Mouse (Mus musculus): ENCODE measurements around the gene Bckdk. TPM values are rescaled to one million over a fixed set of nuclear protein-coding genes. Genes with fewer than 3 reads are reported as not detected.
"Not testable (repeated sequence)": the region's sequence is repeated elsewhere in the genome, so short reads cannot be mapped to it uniquely, and the experiment has no call there.

The Bckdk gene
- total RNA-seq, 2 experiments from 2014 or later: 39.2 to 43.5 TPM

- DNase-seq: no peak
- intact Hi-C loops (cut with DNase I): no loop called here
Observed at GRCm38 (mm10) chr7:127928596-127928995, 24.7 kb downstream of the Bckdk start.

DNA sequence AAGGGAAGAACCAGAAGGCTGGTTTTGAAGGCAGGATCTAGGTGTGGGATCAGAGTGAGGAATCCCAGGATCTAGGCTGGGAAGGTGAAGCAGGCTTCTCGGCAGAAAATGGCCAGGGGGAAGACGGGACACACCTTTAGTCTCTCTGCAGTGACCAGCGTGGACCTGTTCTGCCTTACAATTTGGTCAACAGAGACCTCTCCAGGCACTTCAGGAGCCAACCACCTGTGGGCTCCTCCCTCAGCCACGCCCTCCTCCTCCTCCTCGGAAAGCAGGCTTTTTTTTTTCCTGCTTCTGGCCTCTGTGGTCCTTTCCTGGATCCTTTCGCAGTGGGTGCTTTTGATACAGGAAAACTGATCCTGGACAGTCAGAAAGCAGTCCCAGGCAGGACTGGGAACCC is 26.0 kb downstream of the Bckdk start, which contains the start of gene Prss8:
Prss8 (minus strand) TSS at position 182 of the 400 bp plus-strand sequence.
- DNase-seq: no peak
- intact Hi-C loops (cut with DNase I): no loop called here

- intact Hi-C loops (cut with DNase I): no loop called here
Observed at GRCm38 (mm10) chr7:127930636-127931035, 26.8 kb downstream of the Bckdk start.

DNA sequence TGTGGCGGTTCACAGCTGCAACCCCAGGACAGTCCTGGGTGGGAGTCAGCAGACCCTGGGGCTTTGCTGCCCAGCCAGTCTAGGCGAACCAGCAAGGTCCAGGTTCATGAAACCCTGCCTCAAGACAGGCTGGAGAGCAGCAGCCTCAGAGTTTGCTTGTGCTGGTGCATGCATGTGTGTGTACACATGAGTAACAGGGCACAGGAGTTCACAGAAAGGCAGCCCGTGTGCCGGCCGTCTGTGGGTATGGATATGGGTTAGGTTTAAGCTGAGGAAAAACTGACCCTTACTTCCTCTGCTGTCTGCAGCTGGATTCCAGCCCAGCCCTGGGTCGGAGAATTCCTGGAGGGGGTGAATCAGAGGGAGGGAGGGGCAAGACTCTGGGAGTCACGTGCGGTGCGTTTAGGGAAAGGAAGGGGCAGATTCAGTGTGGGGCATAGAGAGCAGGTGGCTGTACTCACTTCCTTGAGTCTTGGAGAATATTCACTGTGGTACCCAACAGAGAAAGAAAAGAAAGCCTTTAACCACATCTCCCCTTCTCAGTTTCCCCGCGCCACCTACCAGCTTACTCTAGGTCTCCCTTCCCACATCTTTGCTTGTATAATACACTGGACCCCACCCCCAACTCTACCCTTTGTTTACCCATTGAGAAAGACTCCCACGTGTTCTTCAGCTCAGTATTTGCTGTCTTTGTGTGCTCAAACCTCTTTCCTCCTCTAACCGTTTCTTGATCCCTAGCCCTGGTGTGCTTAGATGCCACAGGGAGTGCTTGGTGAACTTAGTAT is 27.7 kb downstream of the Bckdk start:
- DNase-seq: no peak
- intact Hi-C loops (cut with DNase I): no loop called here

More at GRCm38 (mm10) chr7:127930636-127931035, 26.8 kb downstream of the Bckdk start:
- DNase-seq: no peak

DNA sequence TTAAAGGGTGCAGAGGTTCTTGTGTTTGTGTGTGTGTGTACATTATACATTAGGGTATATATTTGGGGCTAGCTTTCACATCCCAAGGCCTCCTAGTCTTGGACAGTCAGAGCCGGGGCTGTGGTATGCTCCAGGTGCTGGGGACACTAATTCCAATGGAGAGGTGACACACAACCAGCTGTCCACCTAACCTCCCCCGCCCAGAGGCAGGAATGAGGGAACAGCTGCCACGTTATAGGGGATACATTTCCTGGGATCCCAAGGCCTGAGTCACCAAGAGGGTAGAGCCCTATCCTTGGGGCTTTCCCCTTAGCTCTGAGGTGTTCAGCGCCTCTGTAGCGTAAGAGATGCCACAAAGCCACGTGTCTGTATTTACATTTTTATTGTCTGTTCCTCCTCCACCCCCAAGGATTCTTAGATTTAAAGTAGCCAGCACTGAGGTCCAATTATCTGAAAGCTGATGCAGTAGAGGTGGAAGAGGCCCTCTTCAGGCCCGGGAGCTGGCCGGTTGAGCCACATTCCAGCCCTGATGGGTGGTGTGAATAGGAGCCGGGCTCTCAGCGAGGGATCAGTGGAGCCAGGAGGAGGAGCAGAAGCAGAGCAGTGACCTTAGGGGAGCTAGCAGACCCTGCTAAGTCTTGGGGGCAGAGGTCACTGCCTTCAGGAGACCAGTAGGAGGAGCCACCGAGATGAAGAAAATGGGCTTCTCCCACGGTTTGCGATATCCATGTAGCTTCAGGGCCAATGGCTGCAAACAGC is 28.6 kb downstream of the Bckdk start:
- intact Hi-C loops (cut with DNase I): no loop called here
- DNase-seq: no peak

- intact Hi-C loops (cut with DNase I): no loop called here
Observed at GRCm38 (mm10) chr7:127934075-127934474, 30.2 kb downstream of the Bckdk start.

GRCm38 (mm10) chr7:127935028-127935722 is 31.3 kb downstream of the Bckdk start:
- DNase-seq: peak; percentile 94
- intact Hi-C loops (cut with DNase I): no loop called here

More at GRCm38 (mm10) chr7:127934075-127934474, 30.2 kb downstream of the Bckdk start:
- no peak for DNase-seq

DNA sequence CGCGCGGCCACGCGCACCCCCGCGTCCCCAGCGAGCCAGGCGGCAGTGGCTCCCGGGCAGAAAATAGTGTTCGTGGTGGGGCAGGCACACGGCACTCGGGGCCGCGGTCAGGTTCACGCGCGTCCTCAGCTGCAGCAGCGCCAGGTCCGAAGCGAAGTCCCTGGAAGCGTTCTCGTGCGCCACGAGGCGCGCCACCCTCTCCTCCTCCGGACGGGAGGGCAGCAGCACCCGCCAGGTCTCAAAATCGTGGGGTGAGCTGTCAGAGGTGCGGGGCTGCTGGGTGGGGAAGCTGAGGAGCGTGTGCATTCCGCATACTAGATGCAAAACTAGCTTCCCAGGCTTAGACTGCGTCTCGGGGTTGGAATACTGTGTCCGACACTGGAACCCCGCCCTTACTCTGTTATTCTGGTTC is 31.9 kb downstream of the Bckdk start:
- intact Hi-C loops (cut with DNase I): no loop called here
- no peak for DNase-seq

DNA sequence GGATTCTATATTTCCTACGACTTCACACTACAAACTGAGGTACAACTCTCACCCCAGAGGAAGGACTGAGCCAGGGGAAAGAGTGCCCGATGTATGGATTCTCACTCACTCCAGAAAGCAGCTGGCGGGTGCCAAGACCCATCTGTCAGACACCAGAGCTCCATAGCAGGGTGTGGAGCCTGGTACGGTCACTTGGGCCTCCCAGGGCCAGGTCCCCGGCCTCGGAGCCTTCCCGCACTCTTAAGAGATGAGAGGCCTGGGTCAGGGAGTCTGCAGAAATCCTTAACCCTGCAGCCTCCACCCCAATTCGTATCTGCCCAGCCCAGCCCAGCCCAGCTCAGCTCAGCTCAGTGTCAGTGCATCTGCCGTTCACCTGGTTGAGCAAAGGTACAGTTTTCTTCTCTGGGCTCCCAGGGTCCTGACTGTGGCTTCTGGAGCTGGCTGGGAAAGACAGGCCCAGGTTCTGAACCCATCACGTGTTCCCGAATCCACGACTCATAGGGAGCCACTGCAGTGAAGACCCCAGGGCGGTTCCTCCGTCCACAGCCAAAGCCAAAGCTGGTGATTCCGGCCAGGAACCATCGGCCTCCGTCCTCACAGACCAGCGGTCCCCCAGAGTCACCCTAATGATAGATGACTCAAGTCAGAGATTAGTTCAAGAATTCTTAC is 32.5 kb downstream of the Bckdk start:
- intact Hi-C loops (cut with DNase I): no loop called here
- DNase-seq: no peak

GRCm38 (mm10) chr7:127942097-127942496 is 38.2 kb downstream of the Bckdk start:
- DNase-seq; intact Hi-C loops (cut with DNase I): not testable (repeated sequence)

GRCm38 (mm10) chr7:127944614-127945013 is 40.7 kb downstream of the Bckdk start:
- intact Hi-C loops (cut with DNase I): no loop called here
- no peak for DNase-seq

DNA sequence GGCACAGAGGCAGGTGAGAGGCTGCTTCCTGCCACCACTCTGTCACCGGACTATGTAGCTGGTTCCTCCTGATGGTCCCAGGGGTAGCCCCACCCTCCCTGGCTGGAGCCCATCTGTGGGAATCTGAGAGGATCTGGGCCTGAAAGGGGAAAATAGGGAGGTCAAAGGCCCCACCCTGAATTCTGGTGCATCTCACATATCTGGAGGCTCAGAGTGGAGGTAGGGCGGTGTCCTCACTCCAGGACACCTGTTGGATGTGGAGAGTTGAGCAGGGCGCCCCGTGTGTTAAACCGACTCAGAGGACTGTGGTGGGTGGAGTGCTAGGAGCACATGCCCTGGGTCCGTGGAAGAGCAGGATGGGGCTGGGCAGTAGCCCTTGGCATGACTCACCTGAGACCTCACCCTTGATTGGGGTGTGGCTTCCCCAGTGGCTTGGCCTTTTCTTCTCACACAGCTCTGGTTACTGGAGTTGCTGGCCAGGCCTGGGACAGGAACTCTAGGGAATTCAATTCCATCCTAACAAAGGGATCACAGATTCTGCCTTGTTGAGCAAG is 42.7 kb downstream of the Bckdk start, which contains the start of gene Prss36:
Prss36 (minus strand) TSS at position 256 of the 554 bp plus-strand sequence.
- DNase-seq: no peak
- intact Hi-C loops (cut with DNase I): no loop called here

DNA sequence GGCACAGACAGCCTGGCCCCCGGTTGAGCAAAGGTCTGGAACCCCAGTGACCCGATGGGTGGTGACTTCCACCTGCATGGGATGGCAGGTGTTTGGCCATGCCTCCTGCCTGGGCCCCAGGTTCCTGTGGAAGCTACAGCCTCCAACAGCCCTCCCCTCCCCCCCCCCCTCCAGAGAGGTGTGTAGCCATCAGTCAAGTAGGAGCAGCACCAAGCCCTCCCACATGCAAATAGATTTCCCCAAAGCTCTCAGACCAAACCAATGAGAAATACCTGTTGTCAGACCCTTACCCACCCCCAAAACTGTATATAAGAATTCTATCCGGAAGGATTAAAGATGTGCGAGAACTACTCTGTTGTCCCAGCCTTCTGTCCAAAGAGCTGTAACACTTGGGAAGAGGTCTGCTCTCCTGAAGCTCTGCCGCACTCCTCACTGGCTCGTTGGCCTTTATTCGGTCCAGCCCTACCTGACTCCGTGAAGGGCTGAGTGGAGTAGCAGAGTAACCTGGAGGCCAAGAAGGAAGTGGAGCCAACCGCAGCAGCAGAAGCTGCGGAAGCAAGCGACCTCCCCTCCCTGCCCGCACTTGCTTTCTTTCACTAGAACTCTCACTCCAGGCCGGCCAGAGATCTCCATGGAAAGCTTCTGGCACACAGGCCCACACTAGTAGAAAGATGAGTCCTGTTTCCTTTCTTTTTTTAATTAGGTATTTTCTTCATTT is 49.1 kb downstream of the Bckdk start:
- no peak for DNase-seq
- intact Hi-C loops (cut with DNase I): no loop called here

GRCm38 (mm10) chr7:127959364-127959763 is 55.5 kb downstream of the Bckdk start:
- no peak for DNase-seq

More at GRCm38 (mm10) chr7:127959364-127959763, 55.5 kb downstream of the Bckdk start:
- intact Hi-C loops (cut with DNase I): no loop called here

Other genes with a start within 250 kb of the Bckdk start
- gene Bcl7c, start 195.1 kb upstream of the Bckdk start, total RNA-seq (2021): 10 to 100 TPM; 87.2 to 94.3 TPM
- gene Ctf1, start 191.3 kb upstream of the Bckdk start, total RNA-seq (2021): 1 to 10 TPM; 5.3 to 6.5 TPM
- not detected for gene Ctf2, start 171.9 kb upstream of the Bckdk start, total RNA-seq (2021)
- gene Fbxl19, start 159.5 kb upstream of the Bckdk start, total RNA-seq (2021): 100 to 1,000 TPM; 143 to 148 TPM
- gene Orai3, start 134.3 kb upstream of the Bckdk start, total RNA-seq (2021): 10 to 100 TPM; 14.2 to 15.1 TPM
- 10 to 100 TPM; 46.2 to 47.4 TPM for gene Setd1a, start 127.4 kb upstream of the Bckdk start, total RNA-seq (2021)
- 1 to 10 TPM; 2.2 to 3.1 TPM for gene Gm49388, start 118.5 kb upstream of the Bckdk start, total RNA-seq (2021)
- gene Hsd3b7, start 103.5 kb upstream of the Bckdk start, total RNA-seq (2021): 1 to 10 TPM; 3.3 to 5.8 TPM
- gene Stx4a, start 79.8 kb upstream of the Bckdk start, total RNA-seq (2021): 10 to 100 TPM; 34.5 to 40.0 TPM
- 100 to 1,000 TPM; 193 to 215 TPM for gene Stx1b, start 79.5 kb upstream of the Bckdk start, total RNA-seq (2021)
- 10 to 100 TPM; 36.3 to 38.0 TPM for gene Zfp646, start 27.9 kb upstream of the Bckdk start, total RNA-seq (2021)
- 10 to 100 TPM; 33.1 to 36.4 TPM for gene Zfp668, start 27.3 kb upstream of the Bckdk start, total RNA-seq (2021)
- under 1 TPM; 0.54 to 0.90 TPM for gene Prss53, start 13.1 kb upstream of the Bckdk start, total RNA-seq (2021)
- not detected for gene Gm21974, start 8.6 kb upstream of the Bckdk start, total RNA-seq (2021)
- gene Vkorc1, start 8.5 kb upstream of the Bckdk start, total RNA-seq (2021): 10 to 100 TPM; 27.4 to 28.2 TPM
- gene Kat8, start 8.4 kb downstream of the Bckdk start, total RNA-seq (2021): 10 to 100 TPM; 28.1 to 31.1 TPM
- gene Prss8, start 26.0 kb downstream of the Bckdk start, total RNA-seq (2021): 1 to 10 TPM in 1 of 2 experiments, under 1 TPM in 1; 0.54 to 1.6 TPM
- gene Prss36, start 42.6 kb downstream of the Bckdk start, total RNA-seq (2021): 10 to 100 TPM; 13.5 to 15.5 TPM
- gene Fus, start 63.4 kb downstream of the Bckdk start, total RNA-seq (2021): 100 to 1,000 TPM; 504 to 524 TPM
- 1 to 10 TPM; 2.4 to 3.3 TPM for gene Pycard, start 89.8 kb downstream of the Bckdk start, total RNA-seq (2021)
- under 1 TPM; 0.26 to 0.56 TPM for gene Trim72, start 99.9 kb downstream of the Bckdk start, total RNA-seq (2021)
- 1 to 10 TPM; 2.1 to 2.2 TPM for gene Itgam, start 158.6 kb downstream of the Bckdk start, total RNA-seq (2021)
- gene Gm49368, start 158.6 kb downstream of the Bckdk start, total RNA-seq (2021): not detected
- under 1 TPM; 0.44 to 0.48 TPM for gene Itgax, start 225.5 kb downstream of the Bckdk start, total RNA-seq (2021)

Data from left cerebral cortex, postnatal 4 days (tissue).